Mouse (Mus musculus): Measurements from ENCODE around the gene Col1a2.

GRCm38 (mm10) chr6:4489366-4490245, 15.0 kb upstream of the Col1a2 start:
- no peak for TF ChIP-seq CTCF (IDR thresholded peaks at IDR 0.05; ENCODE audit: borderline replicate concordance, insufficient read depth, low read depth, low read length)
- TF ChIP-seq POLR2A (IDR thresholded peaks at IDR 0.05; ENCODE audit: borderline replicate concordance, insufficient read depth, low read length), result no peak
